Mouse (Mus musculus): ENCODE data around the gene Cd59b. TPM values are rescaled to one million over a fixed set of nuclear protein-coding genes. Genes with fewer than 3 reads are reported as not detected.
"Not testable (repeated sequence)": the region's sequence is repeated elsewhere in the genome, so short reads cannot be mapped to it uniquely, and the experiment has no call there.

The Cd59b gene
- polyA plus RNA-seq, 1 experiment from 2014 or later = 3.5 TPM

- H3K27me3 ChIP-seq = no peaks in the 10 kb centered on the region
- WGBS = 95% methylated on average over 6 of the region's 6 CpGs
- no peak overlapping the region for H3K4me2 ChIP-seq
- no peak overlapping the region for H3K4me3 ChIP-seq
- no peak for ATAC-seq (ENCODE audit: low FRiP score, low read depth)
- no peaks in the 10 kb centered on the region for H3K4me1 ChIP-seq (replicated peaks)
- H3K27ac ChIP-seq (replicated peaks) = no peak overlapping the region
- H3K9me3 ChIP-seq = no peaks in the 10 kb centered on the region
- no peaks in the 10 kb centered on the region for H3K36me3 ChIP-seq
- H3K9ac ChIP-seq = no peak overlapping the region
Observed at GRCm38 (mm10) chr2:104104800-104105199, 35.2 kb downstream of the Cd59b start.

- H3K4me1 ChIP-seq (replicated peaks); H3K9ac ChIP-seq; H3K36me3 ChIP-seq; ATAC-seq (ENCODE audit: low FRiP score, low read depth); H3K9me3 ChIP-seq; H3K4me3 ChIP-seq; H3K27ac ChIP-seq (replicated peaks); H3K27me3 ChIP-seq; H3K4me2 ChIP-seq: not testable (repeated sequence)
- WGBS = 93% methylated on average over 2 of the region's 2 CpGs
Observed at GRCm38 (mm10) chr2:104109021-104109420, 39.4 kb downstream of the Cd59b start.

- H3K27me3 ChIP-seq = no peaks in the 10 kb centered on the region
- H3K4me1 ChIP-seq (replicated peaks) = no peaks in the 10 kb centered on the region
- no peak overlapping the region for H3K4me3 ChIP-seq
- H3K9me3 ChIP-seq = no peaks in the 10 kb centered on the region
- no peak for ATAC-seq (ENCODE audit: low FRiP score, low read depth)
- WGBS = 85% methylated on average over 2 of the region's 2 CpGs
- H3K4me2 ChIP-seq = no peak overlapping the region
- no peak overlapping the region for H3K27ac ChIP-seq (replicated peaks)
- H3K9ac ChIP-seq = no peak overlapping the region
- H3K36me3 ChIP-seq = no peaks in the 10 kb centered on the region
Observed at GRCm38 (mm10) chr2:104109528-104109927, 39.9 kb downstream of the Cd59b start.

GRCm38 (mm10) chr2:104110031-104110430 lies 40.4 kb downstream of the Cd59b start:
- Histone ChIP-seq H3K27ac (replicated peaks) (no peak overlapping the region), H3K4me2 (no peak overlapping the region), H3K36me3 (no peaks in the 10 kb centered on the region), H3K4me1 (replicated peaks) (no peaks in the 10 kb centered on the region), H3K9me3 (no peaks in the 10 kb centered on the region), H3K4me3 (no peak overlapping the region), H3K9ac (no peak overlapping the region), H3K27me3 (no peaks in the 10 kb centered on the region)
- 94% methylated on average over 4 of the region's 4 CpGs for WGBS
- ATAC-seq (ENCODE audit: low FRiP score, low read depth) = no peak

GRCm38 (mm10) chr2:104111170-104111797 lies 41.6 kb downstream of the Cd59b start:
- H3K4me2 ChIP-seq; H3K4me3 ChIP-seq; ATAC-seq (ENCODE audit: low FRiP score, low read depth); H3K27ac ChIP-seq (replicated peaks); H3K27me3 ChIP-seq; H3K9me3 ChIP-seq; H3K4me1 ChIP-seq (replicated peaks); H3K36me3 ChIP-seq; H3K9ac ChIP-seq: not testable (repeated sequence)
- WGBS = no CpG with 5 or more reads among the region's 1 CpGs

DNA sequence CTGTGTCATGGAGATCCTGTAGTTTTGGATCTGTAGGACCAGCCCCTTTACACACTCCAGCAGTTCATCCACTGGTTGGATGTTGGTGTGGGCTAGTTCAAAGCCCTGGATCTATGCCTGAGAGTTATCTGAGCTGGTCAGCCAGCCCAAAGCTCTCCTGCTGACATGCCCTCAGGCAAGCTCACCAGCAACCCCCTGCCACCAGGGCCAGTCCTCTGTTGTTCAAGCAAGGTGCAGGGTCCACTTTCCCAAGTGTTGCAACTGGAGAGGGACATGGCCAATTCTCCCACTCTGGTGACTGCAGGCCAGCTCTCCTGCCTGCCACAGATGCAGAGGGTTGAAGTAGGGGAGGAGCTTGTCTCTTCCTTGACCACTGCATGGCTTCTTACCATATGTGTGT lies 43.9 kb downstream of the Cd59b start:
- H3K4me3 ChIP-seq; H3K4me1 ChIP-seq (replicated peaks); H3K36me3 ChIP-seq; H3K9ac ChIP-seq; H3K27me3 ChIP-seq; H3K27ac ChIP-seq (replicated peaks); H3K9me3 ChIP-seq; ATAC-seq (ENCODE audit: low FRiP score, low read depth); H3K4me2 ChIP-seq: not testable (repeated sequence)

DNA sequence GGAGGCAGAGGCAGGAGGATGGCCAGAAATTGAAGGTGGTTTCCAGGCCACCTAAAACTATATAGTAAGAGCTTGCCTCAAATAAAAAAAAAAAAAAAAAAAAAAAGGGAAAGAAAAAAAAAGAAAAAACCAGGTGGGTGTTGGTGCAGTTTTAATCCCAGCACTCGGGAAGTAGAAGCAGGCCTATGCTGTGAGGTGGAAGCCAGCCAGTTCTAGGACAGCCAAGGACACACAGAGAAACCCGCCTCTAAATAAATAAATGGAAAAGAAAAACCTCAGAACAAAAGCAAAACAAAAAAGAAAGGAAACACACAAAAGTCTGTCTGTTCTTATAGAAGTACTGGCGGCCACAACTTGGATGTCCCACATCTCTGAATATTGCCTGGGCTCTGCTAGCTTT lies 45.2 kb downstream of the Cd59b start:
- no peak for ATAC-seq (ENCODE audit: low FRiP score, low read depth)
- Histone ChIP-seq H3K4me1 (replicated peaks) (no peaks in the 10 kb centered on the region), H3K4me2 (no peak overlapping the region), H3K9ac (no peak overlapping the region), H3K27ac (replicated peaks) (no peak overlapping the region), H3K9me3 (no peaks in the 10 kb centered on the region), H3K36me3 (no peaks in the 10 kb centered on the region), H3K4me3 (no peak overlapping the region), H3K27me3 (no peaks in the 10 kb centered on the region)
- WGBS = 81% methylated on average over 3 of the region's 3 CpGs

DNA sequence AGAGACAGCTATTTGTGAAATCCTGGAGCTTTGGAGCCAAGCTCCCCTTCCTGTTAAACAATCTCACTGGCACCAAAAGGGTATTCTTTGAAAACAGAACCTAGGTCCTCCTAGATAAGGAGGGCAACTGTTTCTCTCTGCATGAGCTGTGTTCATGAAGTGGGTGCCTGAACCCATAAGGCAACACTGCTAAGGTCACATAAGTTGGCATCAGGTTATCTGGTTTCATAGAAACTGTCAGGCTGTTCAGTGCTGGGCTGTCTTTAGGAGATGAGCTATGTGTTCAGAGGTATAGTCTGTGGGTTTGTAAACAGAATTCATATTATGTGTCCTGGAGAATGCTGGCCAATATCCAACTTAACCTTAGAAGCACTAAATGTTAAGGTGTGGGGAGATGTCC lies 47.5 kb downstream of the Cd59b start:
- not testable (repeated sequence) for H3K9ac ChIP-seq; H3K27me3 ChIP-seq; H3K27ac ChIP-seq (replicated peaks); H3K4me3 ChIP-seq; H3K4me1 ChIP-seq (replicated peaks); H3K4me2 ChIP-seq; H3K36me3 ChIP-seq; ATAC-seq (ENCODE audit: low FRiP score, low read depth); H3K9me3 ChIP-seq

DNA sequence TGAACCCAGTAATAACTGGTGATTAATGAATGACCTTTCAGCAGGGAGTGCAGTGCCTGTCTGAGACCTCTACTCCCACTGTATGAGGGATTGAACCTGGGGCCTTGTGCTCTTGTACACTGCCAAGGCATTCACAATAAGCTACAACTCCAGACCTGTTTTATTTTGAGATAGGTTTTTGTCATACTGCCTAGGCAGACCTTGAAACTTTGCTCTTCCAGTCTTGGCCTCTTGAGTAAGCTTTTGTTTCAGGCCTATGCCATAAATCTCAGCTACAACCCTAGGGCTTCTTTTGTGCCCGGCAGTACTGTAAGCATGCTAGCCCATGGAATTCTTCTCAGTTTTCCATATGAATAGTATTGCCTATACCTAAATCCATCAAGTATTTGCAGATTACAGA lies 49.4 kb downstream of the Cd59b start:
- peaks cover 11% of the 10 kb centered on the region for H3K4me1 ChIP-seq (replicated peaks)
- H3K4me3 ChIP-seq = no peak overlapping the region
- ATAC-seq (ENCODE audit: low FRiP score, low read depth) = no peak
- no peaks in the 10 kb centered on the region for H3K27me3 ChIP-seq
- no peak overlapping the region for H3K27ac ChIP-seq (replicated peaks)
- no peak overlapping the region for H3K9ac ChIP-seq
- no peak overlapping the region for H3K4me2 ChIP-seq
- no peaks in the 10 kb centered on the region for H3K36me3 ChIP-seq
- H3K9me3 ChIP-seq = no peaks in the 10 kb centered on the region
- 62% methylated on average over 1 of the region's 1 CpGs for WGBS

DNA sequence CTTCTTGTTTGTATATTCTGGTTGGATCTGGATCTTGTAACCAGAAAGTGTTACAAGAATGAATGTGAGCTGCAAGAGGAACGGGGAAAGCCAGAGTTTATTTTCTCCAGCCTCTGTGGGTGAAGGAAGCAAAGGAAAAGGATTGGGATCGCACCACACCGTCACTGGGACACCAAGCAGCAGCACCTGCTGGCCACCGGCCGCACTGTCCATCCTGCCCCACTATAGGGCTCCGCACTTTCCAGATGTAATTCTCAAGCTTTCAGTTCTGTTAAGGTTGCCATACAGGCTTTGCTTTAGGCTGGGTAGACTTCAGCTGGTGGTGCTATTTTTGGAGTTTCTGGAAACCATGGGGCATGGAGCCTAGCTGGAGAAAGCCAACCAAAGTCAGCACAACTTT lies 50.7 kb downstream of the Cd59b start:
- Histone ChIP-seq H3K27ac (replicated peaks) (no peak overlapping the region), H3K36me3 (no peaks in the 10 kb centered on the region), H3K27me3 (0 out of 2 replicates have a peak, but pooled peaks cover 3% of the 10 kb centered on the region), H3K9ac (no peak overlapping the region), H3K4me1 (replicated peaks) (peaks cover 11% of the 10 kb centered on the region), H3K9me3 (no peaks in the 10 kb centered on the region), H3K4me3 (no peak overlapping the region), H3K4me2 (no peak overlapping the region)
- WGBS = 70% methylated on average over 6 of the region's 6 CpGs
- no peak for ATAC-seq (ENCODE audit: low FRiP score, low read depth)

- WGBS = 81% methylated on average over 8 of the region's 8 CpGs
- peaks cover 11% of the 10 kb centered on the region for H3K4me1 ChIP-seq (replicated peaks)
- H3K36me3 ChIP-seq = no peaks in the 10 kb centered on the region
- peak overlapping the region; percentile 66 for H3K4me3 ChIP-seq
- H3K9ac ChIP-seq = peak overlapping the region; percentile 68
- H3K27ac ChIP-seq (replicated peaks) = peak overlapping the region; percentile 69
- H3K27me3 ChIP-seq = 0 out of 2 replicates have a peak, but pooled peaks cover 11% of the 10 kb centered on the region
- peak overlapping the region; percentile 98 for H3K4me2 ChIP-seq
- H3K9me3 ChIP-seq = no peaks in the 10 kb centered on the region
- ATAC-seq (ENCODE audit: low FRiP score, low read depth) = no peak
Observed at GRCm38 (mm10) chr2:104121681-104122504, 52.2 kb downstream of the Cd59b start.

DNA sequence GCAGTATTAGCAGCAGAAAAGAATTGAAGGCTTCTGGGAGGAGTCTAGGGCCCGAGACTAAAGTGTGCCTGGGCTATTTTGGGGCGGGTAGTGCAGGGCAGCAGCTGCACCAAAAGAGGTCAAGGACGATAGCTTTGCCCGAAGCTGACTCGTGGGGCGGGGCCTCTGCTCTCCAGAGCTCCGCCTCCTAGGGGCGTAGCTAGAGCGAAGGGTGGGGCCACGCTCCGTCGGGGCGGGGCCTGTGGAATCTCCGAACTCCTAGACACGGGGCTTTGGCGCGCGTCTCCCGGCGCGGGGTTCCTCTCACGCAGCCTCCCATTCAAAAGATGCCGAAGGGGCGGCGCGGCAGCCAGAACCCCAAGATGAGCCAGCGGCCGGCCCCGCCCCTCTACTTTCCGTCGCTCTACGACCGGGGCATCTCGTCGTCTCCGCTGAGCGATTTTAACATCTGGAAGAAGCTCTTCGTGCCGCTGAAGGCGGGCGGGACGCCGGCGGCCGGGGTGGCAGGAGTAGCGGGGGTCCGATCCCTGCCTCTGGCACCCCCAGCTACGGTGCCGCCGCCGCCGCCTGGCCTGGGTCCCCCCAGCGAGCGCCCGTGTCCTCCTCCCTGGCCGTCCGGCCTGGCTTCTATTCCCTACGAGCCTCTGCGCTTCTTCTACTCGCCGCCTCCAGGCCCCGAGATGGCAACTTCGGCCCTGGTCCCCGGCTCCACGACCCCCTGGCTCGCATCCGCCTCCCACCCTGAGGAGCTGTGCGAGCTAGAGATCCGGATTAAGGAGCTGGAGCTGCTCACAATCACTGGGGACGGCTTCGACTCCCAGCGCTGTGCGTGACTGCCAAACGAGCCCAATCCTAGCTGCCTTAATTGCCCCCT lies 53.1 kb downstream of the Cd59b start, which contains the start of gene A930018P22Rik:
Gene A930018P22Rik, plus strand, starts transcription at position 265 of the 874 bp plus-strand sequence.
- Histone ChIP-seq H3K9ac (peak within 1 kb of the TSS; percentile 68), H3K4me2 (peak within 1 kb of the TSS; percentile 98), H3K9me3 (no peaks in the 10 kb centered on the region), H3K36me3 (no peaks in the 10 kb centered on the region), H3K27ac (replicated peaks) (peak within 1 kb of the TSS; percentile 69), H3K4me3 (peak within 1 kb of the TSS; percentile 66), H3K4me1 (replicated peaks) (peaks cover 11% of the 10 kb centered on the region), H3K27me3 (0 out of 2 replicates have a peak, but pooled peaks cover 11% of the 10 kb centered on the region)
- peak; percentile 96 for ATAC-seq (ENCODE audit: low FRiP score, low read depth)
- under 1% methylated on average over 74 of the region's 74 CpGs for WGBS
